Comparison of ENCODE assay signal across 8 mouse cellular contexts in the genomic region with DNA sequence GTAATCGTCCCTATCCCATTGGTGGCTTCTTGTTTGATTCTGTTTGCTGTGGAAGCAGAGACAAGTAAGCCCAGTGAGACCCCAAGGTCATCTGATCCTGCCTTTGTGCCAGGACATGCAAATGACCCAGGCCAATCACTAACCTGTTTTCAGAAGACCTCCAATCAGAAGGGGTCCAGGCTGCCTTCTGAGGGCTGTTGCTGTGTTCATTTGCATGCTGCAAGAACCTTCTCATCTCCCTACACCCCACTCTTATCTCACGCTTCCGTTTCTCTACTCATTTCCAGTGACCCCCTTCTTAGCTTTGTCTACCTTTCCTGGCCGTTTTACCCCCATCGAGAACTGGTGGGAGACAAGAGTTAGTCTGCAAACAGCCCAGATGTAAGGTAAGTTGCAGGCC. TPM values are rescaled to one million over a fixed set of nuclear protein-coding genes. Genes with fewer than 3 reads are reported as not detected.
A peak's percentile ranks its signal among the peaks of the same experiment; 100 is the strongest.
DNase-seq lines count a peak whose midpoint lies in the region; ATAC-seq and TF ChIP-seq lines count a peak whose summit lies in the region.

A gene (plus strand): TSS at position 229 of the 400 bp plus-strand sequence.

- DNase-seq in lung, adult 2 months, result no peak
- no peak for DNase-seq in lung, adult 18-20 months
- DNase-seq in embryo, embryonic 10.5 days (ENCODE audit: low spot score), result peak; percentile 36
- no peak for DNase-seq in liver, postnatal 0 days
- no peak for DNase-seq in layer of hippocampus, adult 9-11 months
- no peak for DNase-seq in thymus, postnatal 4 days
- no peak for DNase-seq in right cerebral cortex, postnatal 4 days

- H3K4me1 ChIP-seq in lung, adult 2 months (ENCODE audit: control insufficient read depth, insufficient read depth, low read length), result peaks cover 6% of the 10 kb centered on the region
- H3K4me1 ChIP-seq in heart, embryonic 15.5 days (replicated peaks), result peaks cover 29% of the 10 kb centered on the region
- H3K4me1 ChIP-seq in liver, postnatal 0 days (ENCODE audit: insufficient read depth), result peaks cover 8% of the 10 kb centered on the region

- H3K9me3 ChIP-seq in heart, embryonic 15.5 days (replicated peaks), result no peaks in the 10 kb centered on the region
- H3K9me3 ChIP-seq in liver, postnatal 0 days (ENCODE audit: low read length), result no peaks in the 10 kb centered on the region

- peak within 1 kb of the TSS; percentile 59 for H3K4me3 ChIP-seq in lung, adult 2 months (replicated peaks; ENCODE audit: extremely low read depth, low read depth, low read length)
- H3K4me3 ChIP-seq in heart, embryonic 15.5 days, result peak within 1 kb of the TSS; percentile 59
- no peak within 1 kb of the TSS for H3K4me3 ChIP-seq in liver, postnatal 0 days (ENCODE audit: low read depth, low read length)

- peak; percentile 47; the same call in 1 of the 2 replicates for ATAC-seq in heart, embryonic 15.5 days (replicated peaks; ENCODE audit: insufficient number of reproducible peaks, insufficient read depth, low FRiP score, low read depth)
- ATAC-seq in liver, postnatal 0 days, result no peak

- peak within 1 kb of the TSS; percentile 62 for H3K9ac ChIP-seq in heart, embryonic 15.5 days
- H3K9ac ChIP-seq in liver, postnatal 0 days (replicated peaks), result no peak within 1 kb of the TSS; the same call in 1 of the 2 replicates

- 35% methylated on average over 5 of the region's 5 CpGs for WGBS in lung, adult 2 months
- 22% methylated on average over 5 of the region's 5 CpGs for whole genome bisulfite sequencing in heart, embryonic 15.5 days
- WGBS in liver, postnatal 0 days (ENCODE audit: insufficient replicate concordance), result 28% methylated on average over 5 of the region's 5 CpGs

- H3K27me3 ChIP-seq in heart, embryonic 15.5 days, result no peaks in the 10 kb centered on the region
- no peaks in the 10 kb centered on the region for H3K27me3 ChIP-seq in liver, postnatal 0 days (ENCODE audit: insufficient read depth, low read length)

- H3K36me3 ChIP-seq in heart, embryonic 15.5 days, result no peaks in the 10 kb centered on the region
- no peaks in the 10 kb centered on the region for H3K36me3 ChIP-seq in liver, postnatal 0 days (replicated peaks; ENCODE audit: insufficient read depth, low read length)

- H3K27ac ChIP-seq in heart, embryonic 15.5 days, result peak within 1 kb of the TSS; percentile 92
- H3K27ac ChIP-seq in liver, postnatal 0 days (ENCODE audit: low read depth), result no peak within 1 kb of the TSS

- no peak for TF ChIP-seq POLR2A in lung, adult 2 months (IDR thresholded peaks at IDR 0.05; ENCODE audit: borderline replicate concordance, extremely low read depth, low read depth, low read length)

- no peak for TF ChIP-seq EP300 in liver, postnatal 0 days (IDR thresholded peaks at IDR 0.05; ENCODE audit: low read depth)

- TF ChIP-seq CTCF in lung, adult 2 months (IDR thresholded peaks at IDR 0.05; ENCODE audit: insufficient read depth, low read length), result no peak
- TF ChIP-seq CTCF in liver, postnatal 0 days (IDR thresholded peaks at IDR 0.05; ENCODE audit: low read depth), result no peak

- H3K4me2 ChIP-seq in heart, embryonic 15.5 days, result peak within 1 kb of the TSS; percentile 75
- peak within 1 kb of the TSS; percentile 44 for H3K4me2 ChIP-seq in liver, postnatal 0 days (ENCODE audit: low read depth, low read length)

RNA-seq across cellular contexts. Expression of the gene that starts here (rescaled TPM):
- polyA plus RNA-seq in lung, adult 2 months (2012; rRNA removed), result 16.5 and 20.3 TPM in 2 replicates
- 53.3 and 64.5 TPM in 2 replicates for polyA plus RNA-seq in heart, embryonic 15.5 days (2015; fragmentation: Nextera tagmentation; extraction: Ambion mirVana)
- polyA plus RNA-seq in liver, postnatal 0 days (2015; fragmentation: Nextera tagmentation; extraction: Ambion mirVana), result 0.35 and 0.47 TPM in 2 replicates

Comparison
In these comparisons a context has a peak if more than half of its experiments do, and no peak if none do; other contexts are left out.
1. RNA of the gene that starts here (polyA plus RNA-seq): 53.3 to 64.5 TPM in heart, embryonic 15.5 days and 16.5 to 20.3 TPM in lung, adult 2 months; 0.35 to 0.47 TPM in liver, postnatal 0 days; every median in the first group is over 10 times any median in the second.